Mouse (Mus musculus): ENCODE data around the gene Ubl5. TPM values are rescaled to one million over a fixed set of nuclear protein-coding genes. Genes with fewer than 3 reads are reported as not detected.
"Not testable (repeated sequence)": the region's sequence is repeated elsewhere in the genome, so short reads cannot be mapped to it uniquely, and the experiment has no call there.

Gene Ubl5
- polyA plus RNA-seq, 1 experiment from 2014 or later = 456 TPM

DNA sequence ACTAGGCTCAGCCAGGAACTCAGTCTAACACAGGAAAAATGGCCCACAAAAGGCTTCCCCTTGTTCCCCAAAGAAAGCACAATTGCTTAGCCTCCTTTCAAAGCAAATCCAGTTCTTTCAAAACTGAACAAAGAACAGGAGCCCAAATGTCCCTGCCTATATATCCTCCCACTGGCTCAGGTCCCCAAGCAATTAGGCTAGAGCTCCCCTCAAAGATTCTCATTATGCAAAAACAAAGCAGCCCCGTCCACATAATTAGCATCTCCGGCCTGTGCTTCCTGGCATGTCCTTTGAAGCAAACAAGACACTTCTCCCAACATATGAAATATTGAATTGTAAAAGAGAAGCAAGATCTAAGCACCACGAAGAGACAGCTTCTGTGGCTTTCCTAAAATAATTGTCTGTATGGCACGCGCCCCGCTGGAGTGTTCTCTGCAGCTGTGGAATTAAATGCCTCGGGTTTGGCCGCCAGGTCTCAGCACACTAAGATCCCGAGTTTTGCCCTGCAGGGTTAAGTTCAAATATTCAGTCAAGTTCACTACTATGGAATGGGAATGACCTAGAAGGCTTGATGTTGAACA is 37.8 kb downstream of the Ubl5 start:
- Histone ChIP-seq H3K9me3 (ENCODE audit: control insufficient read depth, low read length) (no peaks in the 10 kb centered on the region), H3K27ac (ENCODE audit: low read depth, low read length) (0 out of 2 replicates have a peak overlapping the region, but pooled peaks have one; percentile 27), H3K4me3 (ENCODE audit: low read depth, low read length) (no peak overlapping the region), H3K4me1 (replicated peaks; ENCODE audit: control insufficient read depth, insufficient read depth, low read length) (no peaks in the 10 kb centered on the region), H3K27me3 (ENCODE audit: control insufficient read depth, insufficient read depth, low read length) (no peaks in the 10 kb centered on the region), H3K36me3 (ENCODE audit: control insufficient read depth, insufficient read depth, low read length) (no peaks in the 10 kb centered on the region), H3K4me2 (replicated peaks; ENCODE audit: low read depth, low read length) (no peak overlapping the region), H3K9ac (ENCODE audit: low read depth, low read length) (no peak overlapping the region)
- no peak for ATAC-seq (ENCODE audit: low FRiP score)
- WGBS = 73% methylated on average over 9 of the region's 9 CpGs
- no peak for DNase-seq (ENCODE audit: low spot score)

DNA sequence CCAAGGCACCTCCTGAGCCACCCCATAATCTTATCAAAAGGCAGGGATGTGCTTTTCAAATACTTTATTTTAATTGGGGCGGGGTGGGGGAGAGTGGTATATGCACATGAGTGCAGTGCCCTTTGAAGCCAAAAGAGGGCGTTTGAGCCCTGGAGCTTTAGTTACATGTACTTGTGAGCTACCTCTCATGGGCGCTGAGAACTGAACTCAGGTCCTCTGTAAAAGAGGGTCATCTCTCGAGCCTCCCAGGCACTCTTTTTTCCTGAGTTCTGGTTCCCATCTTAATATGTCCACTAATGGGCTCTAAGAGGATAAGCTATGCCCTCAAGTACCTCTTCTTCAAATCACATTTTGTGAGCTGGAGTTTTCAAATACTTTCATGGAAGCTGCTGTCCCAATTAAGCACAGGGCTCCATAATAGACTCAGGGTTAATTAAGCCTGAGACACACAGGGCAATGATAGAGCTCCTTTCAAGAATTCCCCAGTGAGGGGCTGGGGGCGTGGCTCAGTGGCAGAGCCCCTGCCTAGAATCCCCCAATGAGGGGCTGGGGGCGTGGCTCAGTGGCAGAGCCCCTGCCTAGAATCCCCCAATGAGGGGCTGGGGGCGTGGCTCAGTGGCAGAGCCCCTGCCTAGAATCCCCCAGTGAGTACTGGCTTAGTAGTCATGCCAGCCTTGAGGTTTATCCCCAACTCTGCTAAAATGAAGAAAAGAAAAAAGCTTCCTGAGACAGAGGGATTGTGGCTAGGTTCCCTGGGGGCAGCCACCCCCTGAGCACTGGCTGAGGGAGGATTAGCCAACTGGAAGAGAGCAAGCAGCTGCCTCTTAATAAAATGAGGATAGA is 39.1 kb downstream of the Ubl5 start:
- H3K27ac ChIP-seq (ENCODE audit: low read depth, low read length) = no peak overlapping the region
- H3K4me2 ChIP-seq (replicated peaks; ENCODE audit: low read depth, low read length) = no peak overlapping the region
- no peaks in the 10 kb centered on the region for H3K9me3 ChIP-seq (ENCODE audit: control insufficient read depth, low read length)
- H3K36me3 ChIP-seq (ENCODE audit: control insufficient read depth, insufficient read depth, low read length) = no peaks in the 10 kb centered on the region
- no peak for DNase-seq (ENCODE audit: low spot score)
- H3K4me1 ChIP-seq (replicated peaks; ENCODE audit: control insufficient read depth, insufficient read depth, low read length) = no peaks in the 10 kb centered on the region
- H3K27me3 ChIP-seq (ENCODE audit: control insufficient read depth, insufficient read depth, low read length) = no peaks in the 10 kb centered on the region
- peak; percentile 72 for ATAC-seq (ENCODE audit: low FRiP score)
- H3K9ac ChIP-seq (ENCODE audit: low read depth, low read length) = no peak overlapping the region
- no peak overlapping the region for H3K4me3 ChIP-seq (ENCODE audit: low read depth, low read length)
- WGBS = 52% methylated on average over 6 of the region's 7 CpGs

DNA sequence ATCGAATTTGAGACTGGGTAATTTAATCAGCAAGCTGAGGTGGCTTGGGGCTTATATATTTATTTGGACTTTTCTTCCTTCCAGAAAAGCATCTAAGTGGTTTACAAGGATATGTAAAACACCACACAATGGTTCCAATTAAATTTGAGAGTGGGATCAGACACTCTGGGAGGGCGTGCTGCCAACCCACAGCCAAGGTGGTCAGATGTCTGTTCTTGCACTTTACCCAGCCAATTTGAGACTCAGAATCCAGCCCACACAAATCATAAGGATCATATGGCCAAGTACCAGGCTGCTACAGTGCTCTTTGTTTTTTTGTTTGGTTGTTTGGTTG is 39.7 kb downstream of the Ubl5 start:
- Histone ChIP-seq H3K27me3 (ENCODE audit: control insufficient read depth, insufficient read depth, low read length) (no peaks in the 10 kb centered on the region), H3K36me3 (ENCODE audit: control insufficient read depth, insufficient read depth, low read length) (no peaks in the 10 kb centered on the region), H3K4me3 (ENCODE audit: low read depth, low read length) (no peak overlapping the region), H3K27ac (ENCODE audit: low read depth, low read length) (no peak overlapping the region), H3K4me1 (replicated peaks; ENCODE audit: control insufficient read depth, insufficient read depth, low read length) (no peaks in the 10 kb centered on the region), H3K9ac (ENCODE audit: low read depth, low read length) (no peak overlapping the region), H3K4me2 (replicated peaks; ENCODE audit: low read depth, low read length) (no peak overlapping the region), H3K9me3 (ENCODE audit: control insufficient read depth, low read length) (no peaks in the 10 kb centered on the region)
- DNase-seq (ENCODE audit: low spot score) (no peak), ATAC-seq (ENCODE audit: low FRiP score) (no peak)
- 67% methylated on average over 2 of the region's 2 CpGs for WGBS

DNA sequence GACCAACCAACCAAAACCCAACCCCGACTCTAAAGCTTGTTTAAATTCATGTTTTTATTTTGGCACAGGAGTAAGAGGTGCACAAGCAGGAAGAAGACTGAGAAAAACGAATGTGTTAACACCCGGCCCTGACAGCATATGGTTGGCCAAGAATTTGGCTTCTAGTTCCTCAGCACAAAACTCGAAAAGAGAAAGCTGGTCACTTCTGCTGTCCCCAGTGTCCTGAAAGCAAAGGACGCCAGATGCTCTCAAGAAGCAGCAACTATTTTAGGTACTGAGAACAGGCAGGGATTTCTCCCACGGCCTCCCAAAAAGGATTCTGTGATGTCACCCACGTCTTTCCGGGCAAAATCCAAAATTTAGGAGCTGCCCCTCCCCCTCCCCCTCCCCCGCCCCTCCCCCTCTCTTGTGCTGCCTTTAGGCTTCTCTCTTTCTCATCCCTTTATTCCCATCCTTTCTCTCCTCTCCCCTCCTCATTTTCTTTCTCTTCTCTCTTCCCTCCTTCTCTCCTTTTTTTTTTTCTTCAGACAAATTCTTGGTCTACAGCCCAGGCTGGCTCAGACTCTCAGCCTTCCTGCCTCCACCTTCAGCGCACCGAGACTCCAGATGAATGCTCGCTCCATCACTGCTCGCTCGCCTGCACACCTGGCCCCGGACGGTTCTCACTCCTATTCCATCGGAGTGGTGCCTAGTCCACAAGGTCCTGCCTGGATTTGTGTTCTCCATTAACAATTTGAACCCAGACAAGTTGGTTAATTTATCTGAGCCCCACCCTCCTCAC is 42.6 kb downstream of the Ubl5 start:
- DNase-seq (ENCODE audit: low spot score) = no peak
- Histone ChIP-seq H3K36me3 (ENCODE audit: control insufficient read depth, insufficient read depth, low read length) (no peaks in the 10 kb centered on the region), H3K9me3 (ENCODE audit: control insufficient read depth, low read length) (no peaks in the 10 kb centered on the region), H3K9ac (ENCODE audit: low read depth, low read length) (no peak overlapping the region), H3K27ac (ENCODE audit: low read depth, low read length) (no peak overlapping the region), H3K27me3 (ENCODE audit: control insufficient read depth, insufficient read depth, low read length) (no peaks in the 10 kb centered on the region), H3K4me1 (replicated peaks; ENCODE audit: control insufficient read depth, insufficient read depth, low read length) (no peaks in the 10 kb centered on the region; the same call in 1 of the 2 replicates), H3K4me2 (replicated peaks; ENCODE audit: low read depth, low read length) (no peak overlapping the region), H3K4me3 (ENCODE audit: low read depth, low read length) (no peak overlapping the region)
- no peak for ATAC-seq (ENCODE audit: low FRiP score)
- 58% methylated on average over 16 of the region's 17 CpGs for WGBS

DNA sequence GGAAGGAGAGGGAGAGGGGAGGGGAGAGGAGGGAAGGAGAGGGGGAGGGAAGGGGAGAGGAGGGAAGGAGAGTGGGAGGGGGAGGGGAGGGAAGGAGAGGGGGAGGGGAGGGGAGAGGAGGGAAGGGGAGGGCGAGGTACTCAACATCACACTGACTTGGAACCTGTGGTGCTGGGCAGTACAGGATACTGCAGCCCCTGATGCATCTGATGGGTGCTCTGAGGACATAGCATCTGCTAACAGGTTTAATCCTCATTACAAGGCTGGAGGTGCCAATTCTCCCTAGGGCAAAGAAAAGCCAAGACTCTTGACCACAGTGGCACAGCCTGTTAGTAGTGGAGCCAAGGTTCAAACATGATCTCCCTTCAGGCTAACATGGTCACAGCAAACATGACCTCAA is 46.7 kb downstream of the Ubl5 start:
- Histone ChIP-seq H3K9ac (ENCODE audit: low read depth, low read length) (no peak overlapping the region), H3K4me1 (replicated peaks; ENCODE audit: control insufficient read depth, insufficient read depth, low read length) (peaks cover 4% of the 10 kb centered on the region; the same call in 1 of the 2 replicates), H3K27ac (ENCODE audit: low read depth, low read length) (peak overlapping the region; percentile 78), H3K36me3 (ENCODE audit: control insufficient read depth, insufficient read depth, low read length) (no peaks in the 10 kb centered on the region), H3K27me3 (ENCODE audit: control insufficient read depth, insufficient read depth, low read length) (no peaks in the 10 kb centered on the region), H3K4me2 (replicated peaks; ENCODE audit: low read depth, low read length) (no peak overlapping the region), H3K4me3 (ENCODE audit: low read depth, low read length) (no peak overlapping the region), H3K9me3 (ENCODE audit: control insufficient read depth, low read length) (no peaks in the 10 kb centered on the region)
- DNase-seq (ENCODE audit: low spot score) = no peak
- ATAC-seq (ENCODE audit: low FRiP score) = peak; percentile 54
- WGBS = 57% methylated on average over 1 of the region's 1 CpGs

DNA sequence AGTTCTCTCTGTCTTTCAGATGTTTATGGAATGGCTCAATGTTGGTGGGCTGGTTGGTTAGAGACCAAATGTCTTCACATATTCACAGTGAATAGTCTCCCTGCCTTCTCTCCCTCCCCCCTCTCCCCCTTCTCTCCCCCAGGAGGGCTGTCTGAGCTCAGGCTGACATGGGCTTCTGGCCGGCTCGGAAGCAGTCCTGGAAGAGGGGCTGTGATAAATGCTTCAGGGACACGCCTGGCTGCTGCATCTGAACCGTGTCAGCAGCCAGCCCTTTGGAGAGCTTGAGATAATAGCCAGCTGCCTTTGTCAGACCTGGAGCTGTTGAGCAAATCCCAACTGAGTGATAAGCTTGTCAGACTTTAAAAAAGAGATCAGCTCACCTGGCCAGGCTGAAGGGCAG is 47.2 kb downstream of the Ubl5 start:
- H3K36me3 ChIP-seq (ENCODE audit: control insufficient read depth, insufficient read depth, low read length) = no peaks in the 10 kb centered on the region
- H3K9me3 ChIP-seq (ENCODE audit: control insufficient read depth, low read length) = no peaks in the 10 kb centered on the region
- peak overlapping the region; percentile 78 for H3K27ac ChIP-seq (ENCODE audit: low read depth, low read length)
- H3K4me1 ChIP-seq (replicated peaks; ENCODE audit: control insufficient read depth, insufficient read depth, low read length) = peaks cover 7% of the 10 kb centered on the region; the same call in 1 of the 2 replicates
- H3K4me2 ChIP-seq (replicated peaks; ENCODE audit: low read depth, low read length) = no peak overlapping the region
- H3K9ac ChIP-seq (ENCODE audit: low read depth, low read length) = no peak overlapping the region
- peak; percentile 47 for DNase-seq (ENCODE audit: low spot score)
- ATAC-seq (ENCODE audit: low FRiP score) = peak; percentile 85
- H3K27me3 ChIP-seq (ENCODE audit: control insufficient read depth, insufficient read depth, low read length) = no peaks in the 10 kb centered on the region
- 5% methylated on average over 4 of the region's 4 CpGs for WGBS
- no peak overlapping the region for H3K4me3 ChIP-seq (ENCODE audit: low read depth, low read length)

DNA sequence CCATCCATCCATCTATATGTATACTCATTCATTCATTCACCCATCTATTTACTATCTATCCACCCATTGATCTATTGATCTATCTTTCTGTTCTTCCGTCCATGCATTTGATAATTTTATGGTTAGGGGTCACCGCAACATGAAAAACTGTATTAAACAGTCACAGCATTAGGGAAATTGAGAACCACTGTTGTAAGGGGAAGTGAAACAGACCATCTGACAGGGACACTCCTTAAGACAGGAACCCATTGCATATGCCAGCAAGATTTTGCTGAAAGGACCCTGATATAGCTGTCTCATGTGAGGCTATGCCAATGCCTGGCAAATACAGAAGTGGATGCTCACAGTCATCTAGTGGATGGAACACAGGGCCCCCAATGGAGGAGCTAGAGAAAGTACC is 47.8 kb downstream of the Ubl5 start:
- 80% methylated on average over 2 of the region's 2 CpGs for WGBS
- H3K27me3 ChIP-seq (ENCODE audit: control insufficient read depth, insufficient read depth, low read length); H3K9me3 ChIP-seq (ENCODE audit: control insufficient read depth, low read length); H3K4me1 ChIP-seq (replicated peaks; ENCODE audit: control insufficient read depth, insufficient read depth, low read length); H3K4me3 ChIP-seq (ENCODE audit: low read depth, low read length); ATAC-seq (ENCODE audit: low FRiP score); H3K4me2 ChIP-seq (replicated peaks; ENCODE audit: low read depth, low read length); H3K36me3 ChIP-seq (ENCODE audit: control insufficient read depth, insufficient read depth, low read length); DNase-seq (ENCODE audit: low spot score); H3K9ac ChIP-seq (ENCODE audit: low read depth, low read length): not testable (repeated sequence)
- peak overlapping the region; percentile 78; the same call in 1 of the 2 replicates for H3K27ac ChIP-seq (ENCODE audit: low read depth, low read length)

DNA sequence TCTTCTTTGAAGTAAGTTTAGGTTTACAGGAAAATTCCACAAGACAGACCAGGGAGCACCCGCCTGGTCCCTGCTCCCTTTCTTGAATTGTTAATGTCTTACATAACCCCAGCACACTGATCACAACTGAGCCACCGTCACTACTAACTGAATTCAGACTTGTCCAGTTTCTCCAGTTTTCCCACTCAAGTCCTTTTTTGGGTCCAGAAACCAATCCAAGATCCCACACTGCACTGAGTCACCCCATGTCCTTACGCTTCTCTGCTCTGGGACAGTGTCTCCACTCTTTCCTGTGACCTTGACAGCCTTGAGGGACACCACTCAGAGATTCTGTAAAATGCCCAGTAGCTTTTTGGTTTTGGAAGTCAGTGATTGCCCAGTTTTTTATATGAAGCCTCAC is 50.2 kb downstream of the Ubl5 start:
- DNase-seq (ENCODE audit: low spot score) (no peak), ATAC-seq (ENCODE audit: low FRiP score) (no peak)
- H3K4me2 ChIP-seq (replicated peaks; ENCODE audit: low read depth, low read length) = no peak overlapping the region
- H3K27ac ChIP-seq (ENCODE audit: low read depth, low read length) = no peak overlapping the region
- no peaks in the 10 kb centered on the region for H3K9me3 ChIP-seq (ENCODE audit: control insufficient read depth, low read length)
- WGBS = 89% methylated on average over 3 of the region's 3 CpGs
- H3K9ac ChIP-seq (ENCODE audit: low read depth, low read length) = no peak overlapping the region
- no peak overlapping the region for H3K4me3 ChIP-seq (ENCODE audit: low read depth, low read length)
- no peaks in the 10 kb centered on the region for H3K36me3 ChIP-seq (ENCODE audit: control insufficient read depth, insufficient read depth, low read length)
- no peaks in the 10 kb centered on the region for H3K27me3 ChIP-seq (ENCODE audit: control insufficient read depth, insufficient read depth, low read length)
- peaks cover 16% of the 10 kb centered on the region; the same call in 1 of the 2 replicates for H3K4me1 ChIP-seq (replicated peaks; ENCODE audit: control insufficient read depth, insufficient read depth, low read length)
